Mouse (Mus musculus) gastrocnemius, postnatal 10 days (tissue): ENCODE data around the gene Cltrn. TPM values are rescaled to one million over a fixed set of nuclear protein-coding genes. Genes with fewer than 3 reads are reported as not detected.

Source experiments
- DNase-seq: peaks from one replicate; pipeline ENCODE4 v3.0.0; 2021; ENCODE audit warnings: mixed read lengths
- total RNA-seq, 2 experiments: library from RNA; stranded (reverse); gene quantifications; 2 replicates each; pipeline ENCODE4 v1.2.3; 2021

The Cltrn gene
- total RNA-seq, 2 experiments from 2014 or later: not detected

- DNase-seq: no peak
Observed at GRCm38 (mm10) chrX:164139032-164139431, 50.4 kb downstream of the Cltrn start, which contains the start of gene Ace2. TSS of gene Ace2 (plus strand) at chrX:164139332.

GRCm38 (mm10) chrX:164145463-164146250, 57.0 kb downstream of the Cltrn start:
- DNase-seq: no peak

- peak; percentile 3 for DNase-seq
Observed at GRCm38 (mm10) chrX:164152703-164153102, 64.1 kb downstream of the Cltrn start.

GRCm38 (mm10) chrX:164153606-164154005, 65.0 kb downstream of the Cltrn start:
- no peak for DNase-seq

- no peak for DNase-seq
Observed at GRCm38 (mm10) chrX:164154594-164154993, 66.0 kb downstream of the Cltrn start.

- no peak for DNase-seq
Observed at GRCm38 (mm10) chrX:164164681-164165080, 76.1 kb downstream of the Cltrn start.

Other genes starting within 250 kb of the Cltrn start
- 10 to 100 TPM; 23.0 to 26.0 TPM for gene Ap1s2, start 179.8 kb upstream of the Cltrn start, total RNA-seq
- 10 to 100 TPM; 17.6 to 18.0 TPM for gene Zrsr2, start 130.2 kb upstream of the Cltrn start, total RNA-seq
- 1 to 10 TPM; 1.4 to 1.7 TPM for gene Car5b, start 60.8 kb upstream of the Cltrn start, total RNA-seq
- gene Siah1b, start 12.3 kb upstream of the Cltrn start, total RNA-seq: 1 to 10 TPM; 4.6 to 6.1 TPM
- under 1 TPM; 0.61 to 0.94 TPM for gene Ace2, start 50.5 kb downstream of the Cltrn start, total RNA-seq
- gene Bmx, start 169.4 kb downstream of the Cltrn start, total RNA-seq: under 1 TPM; 0.75 to 0.86 TPM
- 1 to 10 TPM; 2.6 to 2.7 TPM for gene Pir, start 180.5 kb downstream of the Cltrn start, total RNA-seq